Mouse (Mus musculus) lung, adult 2 months (tissue): ENCODE results near the gene Fmnl3.

Source experiments
- CTCF ChIP-seq: fragments of 200-500 bp; IDR thresholded peaks from 2 replicates; pipeline ENCODE4 v1.5.1; 2011; ENCODE audit warnings: mild to moderate bottlenecking, low read length, control low read depth; ENCODE audit not compliant: insufficient read depth
- POLR2A ChIP-seq: fragments of 200-500 bp; IDR thresholded peaks from 2 replicates; pipeline ENCODE4 v1.6.1; 2011; ENCODE audit warnings: low read depth, mild to moderate bottlenecking, control low read depth, low read length, borderline replicate concordance; ENCODE audit errors: extremely low read depth

DNA sequence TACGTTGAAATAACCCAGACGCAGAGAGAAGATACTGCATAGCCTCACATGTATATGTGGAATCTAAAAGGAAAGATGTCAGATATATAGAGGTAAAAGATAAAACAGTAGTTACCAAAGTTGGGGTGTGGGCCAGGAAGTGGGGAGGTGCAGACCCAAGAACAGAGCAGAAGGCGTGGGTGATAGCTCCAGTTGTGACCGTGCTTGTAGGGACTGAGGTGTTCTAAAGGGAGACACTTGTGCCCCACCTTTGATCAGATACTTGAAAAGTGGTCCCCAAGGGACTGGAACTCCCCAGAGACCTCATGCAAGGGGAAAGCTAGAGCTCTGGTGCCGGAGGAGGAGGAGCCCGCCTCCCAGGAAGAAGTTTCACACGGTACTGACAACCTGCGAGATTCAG is 94.2 kb downstream of the Fmnl3 start:
- no peak for TF ChIP-seq CTCF
- TF ChIP-seq POLR2A: no peak
